Comparison of ENCODE assay signal across 8 mouse cellular contexts in genomic region chr7:30205383-30205782, GRCm38 (mm10). TPM values are rescaled to one million over a fixed set of nuclear protein-coding genes. Genes with fewer than 3 reads are reported as not detected.
A peak's percentile ranks its signal among the peaks of the same experiment; 100 is the strongest.
DNase-seq lines count a peak whose midpoint lies in the region; ATAC-seq and TF ChIP-seq lines count a peak whose summit lies in the region.

No protein-coding gene starts in this region.

- peak; percentile 52 for DNase-seq in forebrain, postnatal 0 days
- DNase-seq in ovary, postnatal 14 days (ENCODE audit: low spot score): peak; percentile 66
- no peak for DNase-seq in ovary, postnatal 10 days (ENCODE audit: low spot score)
- DNase-seq in gastrocnemius, postnatal 14 days: peak; percentile 61
- DNase-seq in lung, postnatal 25 days (ENCODE audit: low spot score): peak; percentile 72
- peak; percentile 44 for DNase-seq in thymus, postnatal 25 days

- 7% methylated on average over 2 of the region's 2 CpGs for WGBS in forebrain, postnatal 0 days
- 0% methylated on average over 2 of the region's 2 CpGs for WGBS in forebrain, embryonic 15.5 days

- H3K9me3 ChIP-seq in forebrain, postnatal 0 days (ENCODE audit: low read length): no peaks in the 10 kb centered on the region
- H3K9me3 ChIP-seq in forebrain, embryonic 15.5 days: no peaks in the 10 kb centered on the region

- no peaks in the 10 kb centered on the region for H3K27me3 ChIP-seq in forebrain, postnatal 0 days (ENCODE audit: insufficient read depth, low read length)
- no peaks in the 10 kb centered on the region for H3K27me3 ChIP-seq in forebrain, embryonic 15.5 days

- H3K27ac ChIP-seq in forebrain, postnatal 0 days (ENCODE audit: low read depth, low read length): no peak overlapping the region
- H3K27ac ChIP-seq in forebrain, embryonic 15.5 days (replicated peaks): no peak overlapping the region

- no peak for ATAC-seq in forebrain, postnatal 0 days
- ATAC-seq in forebrain, embryonic 15.5 days (replicated peaks): no peak
- ATAC-seq in cerebellum, adult (ENCODE audit: insufficient number of reproducible peaks, low FRiP score, low TSS enrichment): peak; percentile 70; the same call in 1 of the 2 replicates

- no peak overlapping the region for H3K4me2 ChIP-seq in forebrain, postnatal 0 days (ENCODE audit: low read depth)
- no peak overlapping the region for H3K4me2 ChIP-seq in forebrain, embryonic 15.5 days (replicated peaks)

- intact Hi-C loops in gastrocnemius, postnatal 14 days (cut with DNase I; ENCODE audit: low total_unique reads): loop anchor here (10.0 kb wide), 1 partner anchor 191 kb away; no protein-coding TSS in a partner anchor

- H3K36me3 ChIP-seq in forebrain, postnatal 0 days (ENCODE audit: insufficient read depth): no peaks in the 10 kb centered on the region
- H3K36me3 ChIP-seq in forebrain, embryonic 15.5 days: no peaks in the 10 kb centered on the region

- no peaks in the 10 kb centered on the region for H3K4me1 ChIP-seq in forebrain, postnatal 0 days (ENCODE audit: insufficient read depth)
- no peaks in the 10 kb centered on the region for H3K4me1 ChIP-seq in forebrain, embryonic 15.5 days

- TF ChIP-seq CTCF in forebrain, postnatal 0 days (IDR thresholded peaks at IDR 0.05; ENCODE audit: low read depth): peak; percentile 80

- no peak overlapping the region for H3K9ac ChIP-seq in forebrain, postnatal 0 days
- no peak overlapping the region for H3K9ac ChIP-seq in forebrain, embryonic 15.5 days (replicated peaks)

- no peak overlapping the region for H3K4me3 ChIP-seq in forebrain, postnatal 0 days (ENCODE audit: low read depth, low read length)
- no peak overlapping the region for H3K4me3 ChIP-seq in forebrain, embryonic 15.5 days

RNA-seq across cellular contexts. Expression of gene Capns1, which starts 6.8 kb away (rescaled TPM):
- 162 and 176 TPM in 2 replicates for total RNA-seq in forebrain, postnatal 0 days (2014; rRNA removed)
- 59.3 and 65.9 TPM in 2 replicates for polyA plus RNA-seq in forebrain, postnatal 0 days (2015; fragmentation: Nextera tagmentation; extraction: Ambion mirVana)
- polyA plus RNA-seq in forebrain, embryonic 15.5 days (2015; fragmentation: Nextera tagmentation; extraction: Ambion mirVana): 62.5 and 67.8 TPM in 2 replicates
- 100 to 1,000 TPM; 275 to 320 TPM for total RNA-seq in gastrocnemius, postnatal 14 days (2021)

RNA-seq across cellular contexts. Expression of gene Cox7a1, which starts 21.4 kb away (rescaled TPM):
- total RNA-seq in forebrain, postnatal 0 days (2014; rRNA removed): 1.4 and 1.9 TPM in 2 replicates
- polyA plus RNA-seq in forebrain, postnatal 0 days (2015; fragmentation: Nextera tagmentation; extraction: Ambion mirVana): 4.3 and 4.9 TPM in 2 replicates
- polyA plus RNA-seq in forebrain, embryonic 15.5 days (2015; fragmentation: Nextera tagmentation; extraction: Ambion mirVana): 3.3 and 4.2 TPM in 2 replicates
- total RNA-seq in gastrocnemius, postnatal 14 days (2021): 100 to 1,000 TPM; 827 to 966 TPM

RNA-seq across cellular contexts. Expression of gene Polr2i, which starts 26.4 kb away (rescaled TPM):
- 71.0 and 80.9 TPM in 2 replicates for total RNA-seq in forebrain, postnatal 0 days (2014; rRNA removed)
- polyA plus RNA-seq in forebrain, postnatal 0 days (2015; fragmentation: Nextera tagmentation; extraction: Ambion mirVana): 186 and 247 TPM in 2 replicates
- 173 and 193 TPM in 2 replicates for polyA plus RNA-seq in forebrain, embryonic 15.5 days (2015; fragmentation: Nextera tagmentation; extraction: Ambion mirVana)
- 10 to 100 TPM; 56.0 to 61.2 TPM for total RNA-seq in gastrocnemius, postnatal 14 days (2021)

RNA-seq across cellular contexts. Expression of gene Tbcb, which starts 26.7 kb away (rescaled TPM):
- 151 and 204 TPM in 2 replicates for total RNA-seq in forebrain, postnatal 0 days (2014; rRNA removed)
- polyA plus RNA-seq in forebrain, postnatal 0 days (2015; fragmentation: Nextera tagmentation; extraction: Ambion mirVana): 475 and 558 TPM in 2 replicates
- 352 and 364 TPM in 2 replicates for polyA plus RNA-seq in forebrain, embryonic 15.5 days (2015; fragmentation: Nextera tagmentation; extraction: Ambion mirVana)
- 10 to 100 TPM; 26.8 to 37.2 TPM for total RNA-seq in gastrocnemius, postnatal 14 days (2021)

RNA-seq across cellular contexts. Expression of gene Ovol3, which starts 30.1 kb away (rescaled TPM):
- not detected in 2 replicates for total RNA-seq in forebrain, postnatal 0 days (2014; rRNA removed)
- polyA plus RNA-seq in forebrain, postnatal 0 days (2015; fragmentation: Nextera tagmentation; extraction: Ambion mirVana): not detected in 2 replicates
- polyA plus RNA-seq in forebrain, embryonic 15.5 days (2015; fragmentation: Nextera tagmentation; extraction: Ambion mirVana): not detected in 2 replicates
- total RNA-seq in gastrocnemius, postnatal 14 days (2021): under 1 TPM in 1 of 2 experiments, not detected in 1; 0.33 TPM

Comparison
In these comparisons a context has a peak if more than half of its experiments do, and no peak if none do; other contexts are left out.
1. RNA of gene Cox7a1, which starts 21.4 kb away (total RNA-seq): 827 to 966 TPM in gastrocnemius, postnatal 14 days; 1.4 to 1.9 TPM in forebrain, postnatal 0 days; every median in the first group is over 100 times any median in the second.